Mouse (Mus musculus) left cerebral cortex, adult 9 months (tissue): Measurements from ENCODE around the gene Bdnf.

Experiments
- DNase-seq, 2 experiments: peaks; one replicate each; pipeline ENCODE4 v3.0.0; 2022; ENCODE audit warnings: low spot score in 2 of 2

Gene Bdnf

GRCm38 (mm10) chr2:109704053-109704452 is 29.6 kb downstream of the Bdnf start:
- no peak for DNase-seq

GRCm38 (mm10) chr2:109706524-109706923 is 32.0 kb downstream of the Bdnf start:
- DNase-seq = no peak

GRCm38 (mm10) chr2:109709346-109709745 is 34.8 kb downstream of the Bdnf start:
- no peak for DNase-seq

GRCm38 (mm10) chr2:109711049-109711448 is 36.5 kb downstream of the Bdnf start:
- peak in 1 of 2 experiments; percentile 26 for DNase-seq

- no peak for DNase-seq
These were observed 50.8 kb downstream of the Bdnf start for GRCm38 (mm10) chr2:109725261-109725660.

- DNase-seq = no peak
These were observed 51.3 kb downstream of the Bdnf start for GRCm38 (mm10) chr2:109725831-109726230.

- DNase-seq = no peak
These were observed 54.7 kb downstream of the Bdnf start for GRCm38 (mm10) chr2:109729221-109729620.

GRCm38 (mm10) chr2:109733201-109734039 is 58.9 kb downstream of the Bdnf start:
- DNase-seq = no peak

- no peak for DNase-seq
These were observed 59.7 kb downstream of the Bdnf start for GRCm38 (mm10) chr2:109734228-109734627.

- no peak for DNase-seq
These were observed 60.2 kb downstream of the Bdnf start for GRCm38 (mm10) chr2:109734666-109735065.

GRCm38 (mm10) chr2:109735347-109735746 is 60.8 kb downstream of the Bdnf start:
- DNase-seq = no peak

- DNase-seq = no peak
These were observed 61.8 kb downstream of the Bdnf start for GRCm38 (mm10) chr2:109736306-109736705.

- DNase-seq = no peak
These were observed 63.8 kb downstream of the Bdnf start for GRCm38 (mm10) chr2:109738331-109738730.

GRCm38 (mm10) chr2:109743208-109743960 is 68.9 kb downstream of the Bdnf start:
- no peak for DNase-seq

- DNase-seq = no peak
These were observed 71.7 kb downstream of the Bdnf start for GRCm38 (mm10) chr2:109746223-109746622.

- no peak for DNase-seq
These were observed 73.9 kb downstream of the Bdnf start for GRCm38 (mm10) chr2:109748412-109748811.

GRCm38 (mm10) chr2:109748815-109749214 is 74.3 kb downstream of the Bdnf start:
- no peak for DNase-seq

- no peak for DNase-seq
These were observed 75.5 kb downstream of the Bdnf start for GRCm38 (mm10) chr2:109749964-109750363.

- no peak for DNase-seq
These were observed 76.0 kb downstream of the Bdnf start for GRCm38 (mm10) chr2:109750484-109750883.

- no peak for DNase-seq
These were observed 81.8 kb downstream of the Bdnf start for GRCm38 (mm10) chr2:109756305-109756704.

- DNase-seq = no peak
These were observed 92.3 kb downstream of the Bdnf start for GRCm38 (mm10) chr2:109766772-109767171.

GRCm38 (mm10) chr2:109768814-109769213 is 94.3 kb downstream of the Bdnf start:
- no peak for DNase-seq

GRCm38 (mm10) chr2:109776374-109776773 is 101.9 kb downstream of the Bdnf start:
- no peak for DNase-seq
